Mouse (Mus musculus): ENCODE data around the gene Caln1.

Caln1 gene

DNA sequence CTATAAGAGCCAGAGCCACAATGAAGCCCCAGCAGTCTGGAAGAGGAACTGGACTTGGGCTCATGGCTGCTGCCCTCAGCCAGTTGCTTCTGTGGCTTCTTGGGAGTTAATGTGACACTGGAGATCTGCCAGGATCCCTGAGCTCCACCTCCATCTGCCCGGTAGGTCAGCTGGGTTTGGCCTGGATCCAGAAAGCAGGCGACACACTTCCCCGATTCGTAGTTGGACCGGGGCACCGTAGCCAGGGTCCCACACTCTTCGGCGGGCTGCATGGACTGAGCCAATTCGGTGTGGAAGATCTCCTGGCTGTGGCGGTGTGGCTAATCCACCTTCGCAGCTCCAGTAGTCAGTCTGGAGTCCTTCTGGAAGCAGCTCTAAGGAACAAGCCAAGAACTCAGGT, at the start of gene Caln1:
Gene Caln1 (plus strand): TSS at position 219 of the 400 bp plus-strand sequence.
- DNase-seq = peak; percentile 57 to 68

DNA sequence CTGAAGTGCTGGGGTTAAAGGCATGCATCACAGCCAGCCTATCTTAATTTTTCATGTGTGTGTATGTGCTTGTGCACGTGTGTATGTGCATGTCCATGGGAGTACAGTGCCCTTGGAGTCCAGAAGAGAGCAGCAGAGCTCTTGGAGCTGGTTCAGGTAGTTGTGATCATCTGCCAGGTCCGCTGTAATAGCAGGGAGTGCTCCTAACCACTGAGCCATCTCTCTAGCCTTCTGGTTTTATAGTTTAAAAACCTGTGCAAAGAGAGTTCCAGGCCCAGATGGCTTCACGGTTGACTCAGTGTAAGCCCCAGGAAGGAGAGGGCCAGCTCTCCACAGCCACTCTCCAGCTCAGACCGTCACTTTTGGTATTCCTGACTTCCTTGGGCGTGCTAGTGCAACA, 49.5 kb upstream of the Caln1 start:
- DNase-seq = no peak

DNA sequence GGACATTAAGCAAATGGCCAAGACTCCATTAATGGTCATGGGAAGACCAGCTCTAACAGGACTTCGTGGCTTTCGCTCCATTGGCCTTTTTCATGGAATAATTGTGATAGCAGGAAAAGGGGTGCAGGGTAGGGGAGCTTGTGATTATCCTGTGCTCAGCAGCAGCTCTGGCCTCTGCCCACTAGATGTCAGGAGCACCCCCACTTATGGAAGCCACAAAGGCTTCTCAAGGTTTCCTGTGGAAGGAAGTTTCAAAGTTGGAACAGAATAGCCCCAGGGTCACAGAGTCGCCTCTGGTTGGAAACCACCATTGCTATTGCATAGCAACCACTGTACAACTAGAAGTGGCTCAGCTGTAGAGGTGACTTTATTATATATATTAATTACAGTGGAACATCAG, 48.8 kb upstream of the Caln1 start:
- peak in 1 of 2 experiments; percentile 25 for DNase-seq

DNA sequence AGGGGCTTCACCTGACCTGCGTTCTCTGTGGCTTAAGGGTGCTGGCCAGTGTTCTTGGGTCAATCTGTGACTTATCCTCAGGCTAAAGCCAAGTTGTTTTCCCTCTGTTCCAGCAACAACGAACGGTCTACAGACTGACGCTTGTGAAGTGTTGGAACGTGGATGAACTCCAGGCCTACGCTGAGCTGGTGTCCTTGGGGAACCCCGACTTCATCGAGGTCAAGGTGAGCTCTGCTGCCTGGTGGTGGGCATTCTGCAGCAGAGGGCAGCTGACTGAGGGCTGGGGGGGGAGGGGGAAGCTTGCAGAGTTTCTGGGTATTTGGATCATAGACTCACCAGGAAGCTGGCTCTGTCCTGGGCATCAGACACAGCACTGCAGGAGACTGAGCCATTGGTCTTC, 43.8 kb upstream of the Caln1 start:
- no peak for DNase-seq

DNA sequence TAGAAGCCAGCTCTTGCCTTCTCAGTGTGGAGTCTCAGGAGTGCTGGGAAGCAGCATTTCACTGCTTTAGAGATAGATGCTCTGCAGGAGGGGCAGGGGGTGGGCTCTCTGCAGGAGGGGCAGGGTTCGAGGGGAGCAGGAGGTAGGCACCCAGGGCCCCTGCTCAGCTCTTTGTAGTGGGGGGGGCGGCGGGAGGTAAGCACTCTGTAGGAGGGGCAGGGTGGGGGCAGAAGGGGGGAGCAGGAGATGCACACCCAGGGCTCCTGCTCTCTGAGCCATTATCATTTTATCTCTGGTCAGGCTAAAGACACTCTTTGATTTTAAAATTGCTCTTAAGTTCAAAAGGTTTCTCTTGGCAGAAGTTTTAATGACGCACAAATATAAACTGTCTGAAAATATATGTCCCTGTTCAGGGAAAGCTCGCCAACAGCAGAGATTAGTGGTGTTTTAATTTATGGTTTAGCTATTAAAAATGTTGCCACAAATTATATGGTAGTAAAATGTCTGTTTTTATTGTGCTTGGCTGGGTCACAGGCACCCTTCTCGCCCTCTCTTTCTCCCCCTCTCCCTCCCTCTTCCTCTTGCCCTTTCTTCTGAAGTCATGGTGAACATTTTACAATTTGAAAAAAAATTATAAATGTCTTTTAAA, 41.5 kb upstream of the Caln1 start:
- DNase-seq = peak in 1 of 2 experiments; percentile 6

DNA sequence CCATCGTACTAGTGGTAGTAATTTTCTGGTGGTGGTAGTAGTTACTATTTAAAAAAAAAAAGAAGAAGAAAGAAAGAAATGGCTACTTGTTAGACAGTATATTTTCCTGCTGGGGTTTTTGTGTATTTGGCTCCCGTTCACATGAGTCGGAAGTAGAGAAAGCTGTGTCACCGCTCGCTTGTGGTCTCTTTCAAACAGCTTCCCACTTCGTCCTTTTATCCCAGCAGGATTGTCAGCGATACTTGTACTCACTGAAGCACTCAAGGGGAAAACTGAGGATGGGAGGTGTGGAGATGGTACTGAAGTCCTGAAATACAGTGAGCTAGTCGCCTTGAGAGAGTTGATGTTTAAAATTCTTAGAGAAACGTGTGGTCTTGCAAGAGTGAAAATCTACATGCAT, 40.9 kb upstream of the Caln1 start:
- DNase-seq = no peak

DNA sequence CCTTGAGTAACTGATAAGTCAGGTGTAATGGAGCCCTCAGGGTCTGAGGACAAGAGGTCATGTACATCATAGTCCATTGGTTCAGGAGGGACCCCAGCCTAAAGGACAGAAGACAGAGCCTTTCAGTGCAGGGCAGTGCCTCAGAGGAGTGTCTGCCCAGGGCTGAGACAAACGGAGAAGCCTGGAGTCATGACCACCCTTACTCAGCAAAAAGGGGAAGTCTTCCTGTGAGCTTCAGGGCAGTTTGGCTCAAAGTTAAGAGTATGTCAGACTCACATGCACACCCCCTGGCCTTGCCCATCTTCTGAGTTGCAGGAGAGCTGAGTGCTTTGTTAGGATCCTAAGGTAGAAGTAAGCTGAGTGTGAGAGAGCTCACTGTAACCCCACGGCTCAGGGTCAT, 39.4 kb upstream of the Caln1 start:
- DNase-seq = no peak

DNA sequence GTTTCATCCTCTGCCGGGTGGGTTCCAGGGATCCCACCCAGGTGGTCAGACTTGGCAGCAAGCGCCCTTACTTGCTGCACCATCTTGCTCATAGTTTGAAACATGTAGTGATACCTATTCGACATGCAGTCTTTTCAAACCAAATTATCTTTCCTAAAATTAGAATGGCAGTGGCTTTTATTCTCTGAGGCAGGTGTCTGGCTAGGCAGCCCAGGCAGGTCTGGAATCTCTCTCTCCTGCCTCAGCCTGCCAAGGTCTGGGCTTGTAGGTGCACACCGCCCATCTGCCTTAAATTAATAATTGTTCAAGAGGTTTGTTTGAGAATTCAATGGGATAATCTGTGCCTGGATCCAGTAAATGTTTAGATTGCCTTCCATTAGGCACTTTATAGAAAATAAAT, 38.5 kb upstream of the Caln1 start:
- no peak for DNase-seq

DNA sequence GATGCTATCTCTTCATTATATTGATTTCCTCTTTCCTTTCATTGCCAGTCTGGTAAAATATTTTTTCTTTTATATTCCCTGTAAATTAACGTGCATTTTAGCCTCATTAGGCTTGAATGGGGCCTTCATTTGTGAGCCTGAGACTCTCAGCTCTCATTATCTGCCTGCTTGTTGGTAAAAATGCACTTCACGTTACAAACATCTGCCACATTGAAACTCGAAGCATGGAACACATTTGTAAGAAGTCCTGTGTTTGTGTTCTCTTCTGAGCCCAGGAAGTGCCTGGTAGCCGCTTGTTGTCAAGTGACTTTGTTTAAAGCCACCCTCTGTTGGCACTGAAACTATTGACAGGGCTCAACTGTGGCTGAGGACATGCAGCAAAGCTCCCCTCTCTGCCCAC, 38.0 kb upstream of the Caln1 start:
- DNase-seq = no peak

DNA sequence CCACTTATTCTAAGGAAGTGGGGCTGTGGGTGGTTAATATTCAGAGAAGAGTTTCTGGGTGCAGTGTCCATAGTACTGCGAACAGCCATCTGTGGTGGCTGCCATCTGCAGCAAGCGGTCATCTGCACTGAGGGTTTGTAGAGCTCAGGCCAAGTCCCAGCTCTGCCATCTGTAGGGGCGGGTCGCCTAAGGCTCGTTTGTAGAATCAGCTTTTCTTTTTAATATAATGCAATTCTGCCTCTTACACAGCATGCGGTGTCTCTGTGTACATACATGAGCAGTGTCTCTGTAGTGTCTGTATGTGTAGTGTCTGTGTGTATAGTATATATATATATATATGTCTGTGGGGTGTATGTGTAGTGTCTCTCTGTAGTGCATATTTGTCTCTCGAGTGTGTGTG, 35.7 kb upstream of the Caln1 start:
- DNase-seq = no peak

DNA sequence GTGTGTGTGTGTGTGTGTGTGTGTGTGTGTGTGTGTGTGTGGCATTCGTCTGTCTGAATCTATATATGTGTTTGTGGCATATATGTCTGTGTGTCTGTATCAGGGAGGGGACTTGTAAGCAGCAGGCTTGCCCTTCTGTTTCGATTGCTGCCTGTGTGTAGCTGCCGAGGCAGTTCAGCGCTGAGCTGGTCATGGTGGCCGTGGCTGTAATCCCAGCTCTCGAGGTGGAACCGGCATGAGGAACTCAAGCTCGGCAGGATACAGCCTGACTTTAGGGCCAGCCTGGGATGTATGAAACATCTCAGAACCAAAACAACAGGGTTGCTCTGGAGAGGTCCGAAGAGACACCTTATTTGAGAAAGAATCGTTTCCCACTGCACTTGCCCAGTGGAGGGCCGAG, 35.3 kb upstream of the Caln1 start:
- DNase-seq = no peak

DNA sequence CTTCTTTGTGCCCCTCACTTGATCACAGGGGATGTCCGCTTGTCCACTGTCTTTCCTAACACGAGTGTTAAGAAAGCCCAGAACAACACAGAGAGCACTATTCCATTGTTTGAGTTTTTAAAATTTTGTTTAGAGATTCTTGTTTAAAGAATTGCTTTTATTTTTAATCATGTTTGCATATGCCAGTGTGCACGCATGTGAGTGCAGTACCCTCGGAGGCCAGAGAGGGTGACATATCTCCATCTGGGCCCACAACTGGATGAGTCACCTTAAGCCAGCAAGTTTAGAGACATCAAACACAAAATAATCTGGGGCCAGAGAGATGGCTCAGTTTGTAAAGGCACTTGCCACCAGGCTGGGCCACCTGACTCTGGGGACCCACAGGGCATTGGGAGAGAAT, 33.8 kb upstream of the Caln1 start:
- DNase-seq = no peak

DNA sequence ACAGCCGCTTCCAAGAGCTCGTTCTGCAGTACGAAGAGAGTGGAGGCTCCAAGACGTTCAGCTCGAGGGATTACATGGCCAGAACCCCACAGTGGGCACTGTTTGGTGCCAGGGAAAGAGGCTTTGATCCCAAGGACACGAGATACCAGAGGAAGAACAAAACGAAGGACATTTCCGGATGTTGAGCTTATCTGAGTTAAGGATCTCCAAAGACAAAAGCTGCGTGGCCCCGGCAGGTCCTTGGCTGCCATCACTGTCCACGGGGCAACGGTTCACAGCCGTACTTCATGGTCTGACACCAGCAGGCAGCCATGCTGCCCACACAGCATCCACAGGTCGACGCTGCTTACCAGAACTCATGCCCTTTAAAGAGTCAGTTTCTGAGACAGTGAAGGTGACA, 28.6 kb upstream of the Caln1 start:
- DNase-seq = no peak

DNA sequence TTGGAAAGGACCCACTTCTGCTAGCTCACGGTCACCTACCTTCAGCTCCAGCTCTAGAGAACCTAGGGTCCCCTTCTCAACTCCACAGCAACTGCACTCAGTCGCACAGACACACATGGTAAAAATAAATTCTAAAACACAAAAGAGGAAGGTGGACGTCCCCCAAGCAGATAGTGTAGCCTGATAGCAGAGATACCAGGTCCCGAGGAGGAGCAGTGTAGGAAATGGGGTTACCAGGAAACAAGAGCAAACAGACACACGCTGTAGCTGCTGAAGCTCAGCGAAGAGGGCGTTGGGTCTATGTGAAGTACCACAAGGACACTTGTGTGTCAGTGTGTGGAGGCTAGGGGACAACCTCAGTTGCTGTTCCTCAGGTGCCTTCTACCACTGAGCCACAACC, 24.3 kb upstream of the Caln1 start:
- DNase-seq = no peak

DNA sequence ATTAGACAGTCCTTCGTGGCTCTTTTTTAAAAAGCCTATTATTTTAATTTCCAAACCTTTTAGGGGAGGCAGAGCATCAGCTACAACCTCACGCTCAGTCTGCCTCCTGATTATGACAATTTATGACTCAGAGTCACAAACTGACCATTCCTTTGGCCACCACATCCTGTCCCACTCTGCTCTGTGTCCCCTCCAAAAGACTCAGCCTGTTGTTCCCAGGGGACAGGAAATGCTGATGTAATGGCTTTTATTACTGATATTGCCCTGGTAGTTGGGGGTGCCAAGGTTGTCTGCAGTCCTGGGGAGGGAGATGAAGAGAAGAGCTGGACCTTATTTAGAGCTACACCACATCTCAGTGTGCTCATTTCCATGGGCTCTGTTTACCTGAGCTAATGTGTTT, 23.4 kb upstream of the Caln1 start:
- peak; percentile 16 to 45 for DNase-seq

DNA sequence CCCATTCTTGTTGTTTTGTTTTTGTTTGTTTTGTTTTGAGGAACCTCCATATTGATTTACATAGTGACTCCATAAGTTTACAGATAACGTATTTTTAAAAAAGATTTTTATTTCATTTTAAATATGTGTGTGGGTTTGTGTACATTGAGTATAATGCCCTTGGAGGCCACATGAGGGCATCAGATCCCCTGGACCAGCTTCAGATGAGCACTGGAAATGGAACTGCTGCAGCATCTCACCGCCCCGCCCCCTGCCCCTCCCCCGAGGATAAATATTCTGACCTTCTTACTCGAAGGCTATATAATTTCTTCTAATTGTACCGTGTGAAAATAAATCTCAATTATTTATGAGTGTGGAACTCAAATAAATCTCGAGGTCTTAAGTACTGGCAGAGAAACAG, 14.0 kb upstream of the Caln1 start:
- no peak for DNase-seq

DNA sequence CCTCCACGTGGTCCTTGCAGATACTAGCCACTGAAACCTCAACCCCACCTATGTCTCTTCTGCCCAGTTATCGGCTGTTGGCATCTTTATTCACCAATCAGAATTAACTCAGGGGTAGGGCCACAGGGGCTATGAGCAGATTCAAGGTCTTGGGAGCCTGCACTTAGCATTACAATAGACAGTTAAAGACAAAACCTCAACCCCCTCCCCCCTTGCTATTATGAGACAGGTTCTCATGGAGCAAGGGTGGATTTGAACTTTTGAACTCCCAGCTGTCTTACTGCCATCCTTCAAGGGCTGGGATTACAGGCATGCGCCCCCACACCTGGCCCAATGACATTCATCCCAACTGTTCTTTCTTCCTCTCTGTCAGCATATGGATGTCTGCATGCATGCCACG, 6.1 kb upstream of the Caln1 start:
- DNase-seq = no peak

DNA sequence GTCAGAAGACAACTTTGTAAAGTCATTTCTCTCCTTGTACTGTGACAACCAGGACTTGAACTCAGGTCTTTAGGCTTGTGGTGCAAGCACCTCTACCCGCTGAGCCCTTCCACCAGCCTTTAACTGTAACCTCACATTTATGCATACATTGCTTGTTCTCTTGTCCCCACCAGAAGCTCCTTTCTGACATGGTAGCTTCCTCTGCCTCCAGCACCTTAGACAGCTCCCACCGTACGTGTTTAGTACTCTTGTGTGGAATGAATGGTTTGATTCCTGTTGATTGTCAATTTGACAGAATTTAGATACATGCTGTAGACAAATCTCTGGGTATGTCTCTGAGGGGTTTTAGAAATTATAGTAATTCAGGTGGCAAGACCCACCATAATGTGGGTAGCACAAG, 5.5 kb upstream of the Caln1 start:
- DNase-seq = peak in 1 of 2 experiments; percentile 6

DNA sequence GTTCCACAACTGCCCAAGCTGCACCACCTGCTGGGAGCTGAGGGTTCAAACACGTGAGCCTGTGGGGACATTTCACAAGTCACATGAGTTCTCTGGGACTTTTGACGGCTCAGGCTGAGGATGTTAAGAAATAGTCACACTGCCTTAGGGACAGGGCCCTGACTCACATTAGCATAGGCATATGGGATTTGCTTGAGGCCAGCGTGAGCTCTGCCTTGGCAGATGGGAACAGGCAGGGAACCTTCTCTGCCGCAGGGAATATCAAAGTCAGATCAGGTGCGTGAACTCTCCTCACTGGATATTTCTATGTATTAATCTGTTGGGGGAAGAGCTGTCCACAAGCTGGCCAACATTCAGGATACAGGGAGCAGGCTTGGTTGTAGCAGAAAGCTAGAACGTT, 1.0 kb upstream of the Caln1 start:
- no peak for DNase-seq

DNA sequence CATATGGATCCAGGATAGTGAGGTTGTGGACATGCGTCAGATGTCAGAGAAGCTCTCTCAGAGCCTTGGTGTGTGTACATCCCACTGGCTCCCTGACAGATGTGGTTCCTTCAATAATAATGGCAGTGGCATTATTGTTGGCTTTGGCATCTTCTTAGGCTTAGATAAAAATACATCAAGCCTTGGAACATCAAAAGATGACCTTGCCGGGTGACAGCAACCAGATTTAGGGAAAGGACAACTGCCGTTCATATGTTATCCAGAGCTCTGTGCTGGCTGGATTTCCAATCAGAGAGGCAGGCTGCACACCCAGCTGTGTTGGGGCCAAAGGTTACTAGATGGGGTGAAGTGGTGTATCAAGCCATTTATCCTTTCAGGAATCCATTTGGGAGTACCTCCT, 6.2 kb downstream of the Caln1 start:
- DNase-seq = no peak

DNA sequence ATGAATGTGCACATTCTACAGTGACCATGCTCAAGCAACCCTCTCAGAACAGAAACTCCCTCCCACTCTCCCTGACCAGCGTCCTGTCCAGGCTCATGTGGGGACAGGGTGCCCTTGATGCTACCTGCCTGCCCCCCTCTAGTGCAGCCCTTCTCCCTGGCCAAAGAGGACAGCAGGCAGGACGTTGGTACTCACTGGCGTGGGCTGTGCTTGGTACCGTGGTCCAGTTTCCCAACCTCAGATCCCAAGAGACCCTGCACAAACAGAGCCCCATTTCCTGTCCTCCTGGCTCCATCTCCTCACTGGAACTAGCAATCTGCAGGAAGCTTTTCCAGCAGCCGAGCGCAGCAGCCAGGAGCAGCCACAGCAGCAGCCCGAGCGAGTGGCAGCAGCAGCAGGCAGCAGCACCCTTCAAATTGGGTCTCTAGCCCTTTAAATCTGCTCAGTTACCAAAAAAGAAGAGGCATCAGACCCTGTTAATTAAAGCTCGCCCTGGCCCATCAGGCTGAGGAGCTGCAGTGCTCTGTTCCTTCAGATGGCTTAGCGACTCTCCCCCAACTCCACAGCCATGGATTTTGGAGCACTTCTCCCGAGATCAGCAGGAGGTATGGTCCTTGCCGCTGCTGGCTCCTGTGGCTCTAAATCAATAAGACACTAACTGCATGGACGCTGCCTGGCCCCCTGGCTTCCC, 15.1 kb downstream of the Caln1 start, which contains the start of gene A330070K13Rik:
Gene A330070K13Rik (minus strand): TSS at position 410 of the 691 bp plus-strand sequence.
- DNase-seq = no peak

DNA sequence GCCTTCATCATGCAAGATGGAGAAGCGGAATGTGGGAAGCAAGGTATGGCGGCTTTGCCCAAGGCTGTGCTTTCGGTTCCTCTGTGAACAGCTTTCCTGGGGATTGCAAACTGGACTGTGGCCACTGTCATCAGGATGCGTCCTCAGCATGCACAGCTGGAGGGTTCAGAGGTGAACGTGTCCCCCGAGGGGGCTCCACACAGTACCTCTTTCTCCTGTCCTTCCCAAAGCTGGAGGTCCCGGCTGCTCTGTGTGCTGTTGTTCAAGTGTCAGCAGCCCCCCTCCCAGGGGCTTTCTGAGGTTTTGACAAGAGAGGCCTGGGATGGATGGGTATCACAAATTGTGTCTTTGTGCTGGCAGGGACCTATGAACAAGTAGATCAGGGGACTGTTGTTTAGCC, 17.2 kb downstream of the Caln1 start:
- DNase-seq = no peak

DNA sequence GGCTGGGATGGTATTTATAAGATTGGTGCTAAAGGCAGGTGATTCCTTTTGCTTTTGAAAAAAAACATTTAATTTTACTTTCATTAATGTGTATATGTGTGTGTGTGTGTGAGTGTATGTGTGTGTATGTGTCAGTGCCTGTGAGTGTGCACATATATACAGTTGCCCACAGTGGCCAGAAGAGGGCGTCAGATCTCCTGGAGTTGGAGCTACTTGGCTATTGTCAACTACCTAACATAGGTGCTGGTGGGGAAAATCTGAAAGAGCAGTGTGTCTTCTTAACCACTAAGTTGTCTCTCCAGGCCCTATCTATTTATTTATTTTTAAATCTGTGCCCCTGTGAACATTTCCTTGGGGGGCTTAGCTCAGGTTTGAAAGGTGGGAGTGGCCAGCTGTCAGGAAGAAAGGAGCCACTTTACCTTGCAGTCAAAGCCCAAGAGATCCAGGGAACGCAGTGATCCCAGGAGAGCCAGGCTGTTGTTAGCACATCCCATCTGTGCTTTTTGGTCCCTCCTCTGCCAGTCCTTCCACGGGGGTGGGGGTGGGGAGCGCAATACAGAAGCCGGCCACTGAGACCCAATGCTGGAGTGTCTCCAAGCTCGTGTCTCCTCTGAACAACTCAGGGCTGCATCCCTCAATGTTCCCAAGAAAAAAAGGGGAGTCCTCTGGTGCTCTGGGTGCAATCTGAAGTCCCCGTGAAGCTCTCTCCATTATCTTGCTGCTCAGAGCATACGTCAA, 24.5 kb downstream of the Caln1 start:
- no peak for DNase-seq

DNA sequence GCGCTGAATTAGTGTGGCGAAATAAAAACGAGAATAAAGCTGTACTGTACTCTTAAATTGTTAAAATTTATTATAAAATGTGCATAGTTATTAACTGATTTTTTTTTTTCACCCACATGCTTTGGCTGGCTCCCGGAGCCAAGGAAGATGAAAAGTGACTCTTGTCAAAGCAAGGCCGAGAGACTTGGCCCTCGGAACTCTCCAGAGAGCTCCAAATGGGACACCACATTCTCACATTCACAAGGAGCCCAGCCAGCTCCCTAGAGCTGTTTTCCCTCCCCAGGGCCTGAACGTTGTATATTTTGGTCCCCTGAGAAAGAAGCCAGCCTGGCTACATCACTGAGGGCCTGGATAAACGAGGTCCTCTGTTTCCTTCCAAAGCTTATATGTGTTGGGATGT, 25.1 kb downstream of the Caln1 start:
- peak; percentile 20 to 59 for DNase-seq
